Mouse (Mus musculus): ENCODE data around the gene Ip6k1.

Gene Ip6k1

GRCm38 (mm10) chr9:108094998-108095411 is 92.7 kb downstream of the Ip6k1 start:
- no peak for DNase-seq (ENCODE audit: low spot score in 2 of 2)

GRCm38 (mm10) chr9:108095518-108095917 is 93.2 kb downstream of the Ip6k1 start:
- DNase-seq (ENCODE audit: low spot score in 2 of 2): peak; percentile 37 to 55

DNA sequence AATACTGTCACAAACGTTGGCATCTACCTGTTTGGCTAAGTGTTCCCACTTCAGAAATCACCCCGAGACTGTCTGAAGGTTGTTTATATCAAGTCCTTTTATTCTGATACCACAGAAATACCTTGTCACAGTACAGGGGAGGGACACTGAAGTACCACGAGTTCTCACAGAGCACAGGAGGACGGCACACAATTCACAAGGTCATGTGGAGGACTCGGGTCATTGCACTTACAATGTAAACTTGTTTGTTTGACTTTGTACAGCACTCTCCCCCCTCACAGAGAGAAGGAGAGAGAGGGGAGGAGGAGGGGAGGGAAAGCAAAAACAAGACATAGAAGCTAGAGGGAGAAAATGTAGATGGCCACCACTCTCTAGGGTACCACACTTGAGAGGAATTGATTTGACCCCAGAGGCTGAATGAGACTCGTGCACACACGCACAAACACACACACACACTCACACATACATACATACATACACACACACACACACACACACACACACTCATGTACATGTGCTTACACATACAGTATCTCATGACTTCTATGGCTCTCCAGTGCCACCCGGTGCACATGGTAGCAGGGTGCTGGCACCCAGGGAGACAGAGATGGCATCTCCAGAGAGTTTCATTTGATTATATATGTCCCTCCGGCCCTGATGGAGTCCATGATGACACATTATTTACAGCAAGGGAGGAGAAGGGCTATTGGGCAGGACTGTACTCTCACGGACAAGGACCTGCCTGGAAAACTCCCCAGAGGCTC is 93.8 kb downstream of the Ip6k1 start:
- DNase-seq (ENCODE audit: low spot score in 2 of 2): no peak
